Mouse (Mus musculus) gastrocnemius, postnatal 10 days (tissue): ENCODE data around the gene Sept8. TPM values are rescaled to one million over a fixed set of nuclear protein-coding genes. Genes with fewer than 3 reads are reported as not detected.
A peak's percentile ranks its signal among the peaks of the same experiment; 100 is the strongest.

Experiments
- DNase-seq: peaks from one replicate; pipeline ENCODE4 v3.0.0; 2021; ENCODE audit warnings: mixed read lengths
- long read RNA-seq, 2 experiments: library from polyadenylated mRNA; stranded (forward); transcript quantifications; one replicate each; pipeline ENCODE4 v2.0.0; 2021
- total RNA-seq, 2 experiments: library from RNA; stranded (reverse); gene quantifications; 2 replicates each; pipeline ENCODE4 v1.2.3; 2021

Sept8 gene
- total RNA-seq, result 10 to 100 TPM; 40.5 to 49.4 TPM
- long read RNA-seq, experiment 1, full-length matches to known transcripts, result 18 of 34 reads
- long read RNA-seq, experiment 1, partial matches to known transcripts, result 2 of 34 reads
- long read RNA-seq, experiment 1, other reads (novel, unspliced or antisense), result 14 of 34 reads
- long read RNA-seq, experiment 2, full-length matches to known transcripts, result 16 of 25 reads
- long read RNA-seq, experiment 2, partial matches to known transcripts, result 2 of 25 reads
- long read RNA-seq, experiment 2, other reads (novel, unspliced or antisense), result 7 of 25 reads

GRCm38 (mm10) chr11:53519207-53520121 is at the start of gene Sept8:
Sept8 (plus strand) TSS chr11:53519257.
- DNase-seq, result peak; percentile 68

- peak; percentile 49 for DNase-seq
Measured at GRCm38 (mm10) chr11:53469294-53469967, 49.6 kb upstream of the Sept8 start.

GRCm38 (mm10) chr11:53469968-53470695 is 48.9 kb upstream of the Sept8 start, which contains the start of gene Gm9837:
Gm9837 (minus strand) TSS chr11:53470479.
- peak; percentile 93 for DNase-seq

GRCm38 (mm10) chr11:53472709-53473108 is 46.3 kb upstream of the Sept8 start:
- DNase-seq, result no peak

GRCm38 (mm10) chr11:53475620-53476019 is 43.4 kb upstream of the Sept8 start:
- no peak for DNase-seq

GRCm38 (mm10) chr11:53477833-53478232 is 41.2 kb upstream of the Sept8 start:
- DNase-seq, result no peak

GRCm38 (mm10) chr11:53478383-53479170 is 40.5 kb upstream of the Sept8 start:
- DNase-seq, result no peak

GRCm38 (mm10) chr11:53479171-53479782 is 39.8 kb upstream of the Sept8 start:
- no peak for DNase-seq

- no peak for DNase-seq
Measured at GRCm38 (mm10) chr11:53479783-53480301, 39.2 kb upstream of the Sept8 start, which contains the start of the genes Gm9945 and Sowaha. Gm9945 (plus strand) TSS chr11:53480166. Sowaha (minus strand) TSS chr11:53480274.

- no peak for DNase-seq
Measured at GRCm38 (mm10) chr11:53481088-53481730, 37.8 kb upstream of the Sept8 start.

GRCm38 (mm10) chr11:53483159-53483891 is 35.7 kb upstream of the Sept8 start:
- DNase-seq, result no peak

GRCm38 (mm10) chr11:53485719-53486118 is 33.3 kb upstream of the Sept8 start:
- DNase-seq, result no peak

GRCm38 (mm10) chr11:53486351-53486750 is 32.7 kb upstream of the Sept8 start:
- no peak for DNase-seq

GRCm38 (mm10) chr11:53486822-53487594 is 32.0 kb upstream of the Sept8 start:
- no peak for DNase-seq

GRCm38 (mm10) chr11:53489007-53489406 is 30.1 kb upstream of the Sept8 start:
- DNase-seq, result no peak

- DNase-seq, result no peak
Measured at GRCm38 (mm10) chr11:53489421-53489820, 29.6 kb upstream of the Sept8 start.

- DNase-seq, result no peak
Measured at GRCm38 (mm10) chr11:53491954-53492401, 27.1 kb upstream of the Sept8 start.
